Mouse (Mus musculus): ENCODE results near the gene B3gnt8.

DNA sequence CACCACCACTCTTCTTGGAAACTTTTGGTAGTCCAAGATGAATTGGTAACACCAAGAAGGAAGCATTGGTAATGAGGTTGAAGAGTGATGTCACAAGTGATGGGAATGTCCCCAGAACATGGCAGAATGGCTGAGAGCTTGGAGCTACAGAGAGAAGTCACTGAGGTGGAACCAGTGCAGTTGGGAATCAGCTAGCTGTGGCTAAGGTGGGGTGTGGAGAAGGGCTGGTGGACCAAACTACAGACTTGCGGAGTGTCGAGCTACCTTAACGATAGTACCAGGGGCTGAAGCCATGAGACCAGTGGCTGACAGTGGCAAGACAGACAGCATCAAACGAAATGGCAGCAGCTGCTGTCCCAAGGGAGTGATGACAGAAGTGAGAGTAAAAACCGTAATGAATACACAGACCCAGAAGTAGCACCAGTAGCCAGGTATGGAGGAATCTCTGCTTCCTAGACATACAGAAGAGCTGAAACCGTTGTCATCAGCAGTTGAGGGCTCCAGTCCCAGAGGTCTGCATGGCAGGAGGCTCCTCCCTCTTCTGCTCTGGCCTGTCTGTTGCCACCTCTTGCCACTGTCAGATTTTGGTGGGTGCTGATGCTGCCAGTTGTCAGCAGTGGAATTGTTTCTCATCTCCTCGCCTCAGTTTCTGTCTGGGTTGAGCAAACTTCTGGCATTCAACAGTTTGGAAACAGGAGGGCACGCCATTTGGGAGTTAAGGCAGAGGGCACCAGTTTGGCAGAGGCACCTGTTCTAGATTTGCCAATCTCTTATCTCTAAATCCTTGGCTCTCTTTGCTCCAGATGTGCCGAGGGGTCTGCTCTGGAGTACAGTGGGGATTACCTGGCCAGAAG, 40.9 kb upstream of the B3gnt8 start:
- TF ChIP-seq CTCF (IDR thresholded peaks at IDR 0.05; ENCODE audit: insufficient read depth, low read length): no peak
- no peak for TF ChIP-seq POLR2A (IDR thresholded peaks at IDR 0.05; ENCODE audit: borderline replicate concordance, extremely low read depth, low read depth, low read length)

Measured in lung, adult 2 months (tissue).